Mouse (Mus musculus): ENCODE measurements at regions not wholly inside any gene's neighbourhood (a gene's known extent, or its start where the extent isn't known, plus 50 kb on each side); places are given as distances from the start of the nearest gene placed in this dataset.

DNA sequence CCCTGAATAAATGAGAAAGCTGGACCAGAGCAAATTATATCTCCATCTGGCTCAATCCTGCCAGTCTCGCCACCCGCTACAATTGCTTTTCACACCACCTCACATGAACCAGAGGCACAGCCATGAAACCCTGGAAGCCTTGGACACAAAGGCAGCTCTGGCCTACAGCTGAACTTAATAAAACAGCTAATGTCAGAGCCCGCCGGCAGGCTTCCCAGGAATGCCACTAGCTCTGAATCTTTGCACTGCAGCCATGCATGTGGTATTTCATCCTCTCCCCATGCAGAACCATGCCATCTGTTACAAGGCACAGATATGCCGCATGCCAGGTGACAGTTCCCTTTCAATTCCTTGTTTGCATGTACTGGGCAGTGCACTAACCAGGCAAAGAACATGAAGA, 2779.9 kb downstream of the Poteg start:
- Histone ChIP-seq H3K27me3 (ENCODE audit: insufficient read depth, low read length) (no peaks in the 10 kb centered on the region), H3K4me1 (ENCODE audit: insufficient read depth) (no peaks in the 10 kb centered on the region), H3K4me3 (ENCODE audit: low read depth, low read length) (no peak overlapping the region), H3K9ac (no peak overlapping the region), H3K4me2 (no peak overlapping the region), H3K36me3 (ENCODE audit: insufficient read depth) (no peaks in the 10 kb centered on the region), H3K9me3 (ENCODE audit: low read depth, low read length) (no peaks in the 10 kb centered on the region), H3K27ac (ENCODE audit: low read depth) (no peak overlapping the region)
- WGBS, result 82% methylated on average over 5 of the region's 5 CpGs
- DNase-seq (no peak), ATAC-seq (ENCODE audit: insufficient read depth) (no peak)
- TF ChIP-seq CTCF (IDR thresholded peaks at IDR 0.05; ENCODE audit: low read depth), result no peak

DNA sequence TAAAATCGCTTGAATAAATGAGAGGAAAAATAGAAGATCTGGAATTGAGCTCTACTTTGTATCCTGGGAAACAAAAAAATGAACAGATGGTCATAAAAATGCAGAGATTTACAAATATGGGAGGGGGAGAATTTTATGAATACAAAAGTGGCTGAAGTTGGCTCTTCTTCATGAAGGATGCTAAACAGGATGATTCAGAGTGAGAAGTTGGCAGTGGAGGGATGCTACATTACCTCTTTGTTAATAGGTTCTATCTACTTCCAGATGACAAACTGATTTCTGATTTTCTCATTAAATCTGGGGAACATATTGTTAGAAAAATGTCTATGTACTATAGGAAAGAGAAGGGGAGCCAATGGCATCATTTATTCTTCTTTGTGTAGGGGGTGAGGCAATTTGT, 2785.8 kb downstream of the Poteg start:
- ATAC-seq (ENCODE audit: insufficient read depth), result no peak
- 77% methylated on average over 1 of the region's 1 CpGs for WGBS
- DNase-seq, result no peak
- no peak overlapping the region for H3K4me2 ChIP-seq
- H3K9ac ChIP-seq, result no peak overlapping the region
- no peak overlapping the region for H3K27ac ChIP-seq (ENCODE audit: low read depth)
- H3K27me3 ChIP-seq (ENCODE audit: insufficient read depth, low read length), result no peaks in the 10 kb centered on the region
- no peaks in the 10 kb centered on the region for H3K4me1 ChIP-seq (ENCODE audit: insufficient read depth)
- H3K36me3 ChIP-seq (ENCODE audit: insufficient read depth), result no peaks in the 10 kb centered on the region
- TF ChIP-seq CTCF (IDR thresholded peaks at IDR 0.05; ENCODE audit: low read depth), result no peak
- H3K9me3 ChIP-seq (ENCODE audit: low read depth, low read length), result no peaks in the 10 kb centered on the region
- H3K4me3 ChIP-seq (ENCODE audit: low read depth, low read length), result no peak overlapping the region

DNA sequence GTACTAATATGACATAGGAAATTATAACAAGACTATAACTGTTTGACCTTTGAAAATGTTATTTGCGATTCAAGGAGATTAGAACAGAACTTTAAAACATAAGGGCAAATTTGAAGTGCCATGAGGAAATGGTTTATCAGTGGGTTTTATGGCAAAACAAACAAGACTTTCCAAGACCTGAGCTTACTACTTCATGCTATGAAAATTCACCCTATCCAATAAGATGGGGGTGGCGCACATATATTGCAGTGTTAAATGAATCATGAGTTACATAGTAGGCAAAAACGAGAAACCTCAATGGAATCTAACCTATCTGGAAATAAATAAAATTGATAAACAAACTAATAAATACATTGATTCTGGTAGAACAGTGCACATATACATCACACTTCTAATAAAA, 2804.3 kb downstream of the Poteg start:
- no peaks in the 10 kb centered on the region for H3K36me3 ChIP-seq (ENCODE audit: insufficient read depth)
- H3K4me1 ChIP-seq (ENCODE audit: insufficient read depth), result no peaks in the 10 kb centered on the region
- no peak for ATAC-seq (ENCODE audit: insufficient read depth)
- 79% methylated on average over 3 of the region's 3 CpGs for WGBS
- H3K4me2 ChIP-seq, result no peak overlapping the region
- H3K27ac ChIP-seq (ENCODE audit: low read depth), result no peak overlapping the region
- no peak for DNase-seq
- H3K27me3 ChIP-seq (ENCODE audit: insufficient read depth, low read length), result no peaks in the 10 kb centered on the region
- TF ChIP-seq CTCF (IDR thresholded peaks at IDR 0.05; ENCODE audit: low read depth), result no peak
- no peak overlapping the region for H3K4me3 ChIP-seq (ENCODE audit: low read depth, low read length)
- H3K9ac ChIP-seq, result no peak overlapping the region
- no peaks in the 10 kb centered on the region for H3K9me3 ChIP-seq (ENCODE audit: low read depth, low read length)

DNA sequence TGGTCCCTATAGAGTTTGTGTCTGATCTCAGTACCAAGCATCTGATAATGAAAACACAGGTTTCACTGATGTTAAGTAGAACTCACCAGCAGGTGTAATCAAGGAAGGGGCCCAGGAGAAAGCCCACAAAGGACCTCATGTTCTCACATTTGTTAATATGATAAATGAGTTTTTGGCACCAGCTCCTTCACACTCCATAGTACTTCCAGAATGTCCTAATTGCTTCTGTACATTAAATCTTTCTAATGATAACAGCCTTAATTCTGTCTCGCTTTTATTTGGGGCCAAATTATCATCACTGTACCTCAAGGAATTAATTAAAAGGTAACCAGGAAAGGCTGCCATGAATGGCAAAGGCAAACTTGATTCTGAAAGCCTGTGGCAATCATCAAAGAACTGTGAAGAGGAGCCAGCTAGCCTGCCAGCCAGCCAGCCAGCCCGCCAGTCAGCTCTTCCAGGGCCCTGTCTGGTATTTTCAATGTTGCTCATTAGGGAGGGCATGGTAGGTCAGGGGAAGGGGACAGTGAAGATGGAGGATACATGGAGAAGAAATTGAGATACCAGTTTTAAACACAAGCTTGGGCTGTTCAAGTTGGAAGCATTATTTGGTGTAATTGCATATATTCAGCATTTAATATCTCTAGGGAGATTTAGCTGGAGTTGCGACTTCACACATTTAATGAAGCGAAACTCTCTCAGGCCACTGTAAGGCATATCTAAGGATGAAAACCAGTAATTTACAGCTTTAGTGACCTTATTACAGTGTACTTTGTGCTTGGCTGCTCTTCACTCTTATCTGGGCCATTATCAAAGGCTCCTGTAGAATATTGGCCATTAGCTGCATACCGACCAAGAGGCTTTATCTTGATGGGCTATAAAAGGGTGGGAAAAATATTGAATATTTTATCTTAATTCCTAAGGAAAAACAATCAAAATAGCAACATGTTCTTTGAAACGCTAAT, 2822.8 kb downstream of the Poteg start:
- 80% methylated on average over 6 of the region's 6 CpGs for WGBS
- no peak overlapping the region for H3K4me2 ChIP-seq
- no peaks in the 10 kb centered on the region for H3K27me3 ChIP-seq (ENCODE audit: insufficient read depth, low read length)
- ATAC-seq (ENCODE audit: insufficient read depth) (no peak), DNase-seq (no peak)
- H3K27ac ChIP-seq (ENCODE audit: low read depth), result no peak overlapping the region
- no peak for TF ChIP-seq CTCF (IDR thresholded peaks at IDR 0.05; ENCODE audit: low read depth)
- no peaks in the 10 kb centered on the region for H3K9me3 ChIP-seq (ENCODE audit: low read depth, low read length)
- H3K36me3 ChIP-seq (ENCODE audit: insufficient read depth), result no peaks in the 10 kb centered on the region
- H3K4me3 ChIP-seq (ENCODE audit: low read depth, low read length), result no peak overlapping the region
- H3K9ac ChIP-seq, result no peak overlapping the region
- no peaks in the 10 kb centered on the region for H3K4me1 ChIP-seq (ENCODE audit: insufficient read depth)

DNA sequence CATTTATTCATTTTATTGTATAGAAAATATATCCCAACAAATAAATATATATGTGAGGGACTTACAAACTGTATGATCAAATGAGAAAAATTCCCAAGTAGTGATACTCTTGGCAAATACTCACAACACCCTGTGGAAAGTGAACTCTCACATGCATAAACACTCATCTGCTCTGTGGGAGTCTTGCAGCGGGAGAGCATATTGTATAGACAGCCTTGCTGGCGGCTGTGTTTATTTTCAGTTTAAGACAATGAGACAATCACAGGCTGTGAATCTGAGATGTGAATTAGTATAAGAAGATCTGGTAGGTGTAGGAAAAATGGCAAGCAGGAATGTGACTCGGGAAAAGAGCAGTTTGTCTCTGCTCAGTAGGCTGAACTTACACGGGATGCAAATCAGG, 2841.7 kb downstream of the Poteg start:
- TF ChIP-seq CTCF (IDR thresholded peaks at IDR 0.05; ENCODE audit: low read depth), result no peak
- WGBS, result 31% methylated on average over 4 of the region's 4 CpGs
- ATAC-seq (ENCODE audit: insufficient read depth), result no peak

DNA sequence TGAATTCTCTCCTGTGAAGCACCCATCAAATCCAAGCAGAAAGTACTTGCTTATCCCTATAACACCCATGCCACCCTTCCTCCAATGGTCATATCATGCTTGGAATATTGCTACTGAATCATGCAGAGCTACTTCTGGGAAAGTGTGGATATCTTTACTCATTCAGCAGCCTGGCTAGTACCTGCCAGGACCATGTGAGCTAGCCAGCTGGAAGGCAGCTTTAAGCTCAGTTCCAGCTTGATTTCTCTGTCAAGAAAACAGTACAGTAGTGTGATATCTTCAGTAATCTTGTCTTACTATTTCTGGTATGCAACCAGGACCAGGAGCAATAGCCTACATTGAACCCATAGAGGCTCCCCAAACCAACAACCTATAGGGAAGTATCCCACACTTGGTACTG, 2883.7 kb downstream of the Poteg start:
- no peak for TF ChIP-seq CTCF (IDR thresholded peaks at IDR 0.05; ENCODE audit: low read depth)
- no peak overlapping the region for H3K4me2 ChIP-seq
- H3K9ac ChIP-seq, result no peak overlapping the region
- ATAC-seq (ENCODE audit: insufficient read depth) (no peak), DNase-seq (no peak)
- H3K4me1 ChIP-seq (ENCODE audit: insufficient read depth), result no peaks in the 10 kb centered on the region
- no peaks in the 10 kb centered on the region for H3K36me3 ChIP-seq (ENCODE audit: insufficient read depth)
- H3K4me3 ChIP-seq (ENCODE audit: low read depth, low read length), result no peak overlapping the region
- H3K27me3 ChIP-seq (ENCODE audit: insufficient read depth, low read length), result no peaks in the 10 kb centered on the region
- no peak overlapping the region for H3K27ac ChIP-seq (ENCODE audit: low read depth)
- no peaks in the 10 kb centered on the region for H3K9me3 ChIP-seq (ENCODE audit: low read depth, low read length)

More for the DNA sequence above, 2841.7 kb downstream of the Poteg start:
- no peaks in the 10 kb centered on the region for H3K27me3 ChIP-seq (ENCODE audit: insufficient read depth, low read length)
- no peak for DNase-seq
- H3K9me3 ChIP-seq (ENCODE audit: low read depth, low read length), result no peaks in the 10 kb centered on the region
- no peaks in the 10 kb centered on the region for H3K36me3 ChIP-seq (ENCODE audit: insufficient read depth)
- no peaks in the 10 kb centered on the region for H3K4me1 ChIP-seq (ENCODE audit: insufficient read depth)
- no peak overlapping the region for H3K4me3 ChIP-seq (ENCODE audit: low read depth, low read length)
- H3K9ac ChIP-seq, result no peak overlapping the region
- H3K4me2 ChIP-seq, result no peak overlapping the region
- no peak overlapping the region for H3K27ac ChIP-seq (ENCODE audit: low read depth)

DNA sequence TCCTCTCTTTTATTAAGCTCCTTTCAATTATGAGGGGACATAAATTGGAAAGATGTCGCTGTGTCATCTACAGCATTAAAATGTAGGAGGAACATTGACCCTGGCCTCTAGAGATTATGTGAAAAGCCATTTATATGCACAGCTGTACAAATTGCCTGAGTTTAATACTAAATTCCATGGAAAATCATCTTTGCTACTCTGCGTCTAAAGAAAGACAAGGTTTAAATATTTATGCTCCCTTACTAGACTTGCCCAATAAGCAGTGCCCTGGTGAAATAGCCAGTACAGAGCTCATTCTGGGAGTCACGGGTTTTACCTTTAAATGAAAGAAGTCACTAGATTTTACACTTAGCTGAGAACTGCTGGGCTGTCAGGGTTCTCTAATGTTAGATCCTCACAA, 2885.9 kb downstream of the Poteg start:
- ATAC-seq (ENCODE audit: insufficient read depth) (no peak), DNase-seq (no peak)
- Histone ChIP-seq H3K4me3 (ENCODE audit: low read depth, low read length) (no peak overlapping the region), H3K27ac (ENCODE audit: low read depth) (no peak overlapping the region), H3K27me3 (ENCODE audit: insufficient read depth, low read length) (no peaks in the 10 kb centered on the region), H3K9me3 (ENCODE audit: low read depth, low read length) (no peaks in the 10 kb centered on the region), H3K9ac (no peak overlapping the region), H3K4me2 (no peak overlapping the region), H3K36me3 (ENCODE audit: insufficient read depth) (no peaks in the 10 kb centered on the region), H3K4me1 (ENCODE audit: insufficient read depth) (no peaks in the 10 kb centered on the region)
- WGBS, result 74% methylated on average over 3 of the region's 3 CpGs
- TF ChIP-seq CTCF (IDR thresholded peaks at IDR 0.05; ENCODE audit: low read depth), result no peak

Data from lung, embryonic 14.5 days (tissue).